Mouse (Mus musculus) thymus, postnatal 36 days (tissue): ENCODE data around the gene Fndc10.
"Not testable (repeated sequence)": the region's sequence is repeated elsewhere in the genome, so short reads cannot be mapped to it uniquely, and the experiment has no call there.

ENCODE experiments used
- DNase-seq, 2 experiments: peaks; one replicate each; pipeline ENCODE4 v3.0.0; 2022; ENCODE audit warnings: mixed read lengths in 2 of 2

Fndc10 gene

GRCm38 (mm10) chr4:155736421-155736820 lies 42.3 kb downstream of the Fndc10 start:
- no peak for DNase-seq

- DNase-seq, result no peak
Observed at GRCm38 (mm10) chr4:155738262-155738661, 44.1 kb downstream of the Fndc10 start.

- DNase-seq, result no peak
Observed at GRCm38 (mm10) chr4:155739152-155739551, 45.0 kb downstream of the Fndc10 start.

GRCm38 (mm10) chr4:155739741-155740636 lies 45.8 kb downstream of the Fndc10 start:
- DNase-seq, result no peak

GRCm38 (mm10) chr4:155740681-155741080 lies 46.5 kb downstream of the Fndc10 start:
- not testable (repeated sequence) for DNase-seq

- DNase-seq, result no peak
Observed at GRCm38 (mm10) chr4:155742684-155743083, 48.5 kb downstream of the Fndc10 start.

- no peak for DNase-seq
Observed at GRCm38 (mm10) chr4:155744474-155744873, 50.3 kb downstream of the Fndc10 start.

GRCm38 (mm10) chr4:155745136-155745535 lies 51.0 kb downstream of the Fndc10 start:
- DNase-seq, result no peak
